Mouse (Mus musculus) heart, adult 11 months (tissue): ENCODE data around the gene Snx7.

Experiments used
- DNase-seq: peaks from one replicate; pipeline ENCODE4 v3.0.0; 2022

Snx7 gene

GRCm38 (mm10) chr3:117868637-117869323 is at the start of gene Snx7:
Gene Snx7 (minus strand): TSS chr3:117868936.
- peak; percentile 100 for DNase-seq

GRCm38 (mm10) chr3:117915420-117915819 is 46.7 kb upstream of the Snx7 start:
- DNase-seq, result no peak

- DNase-seq, result no peak
Measured at GRCm38 (mm10) chr3:117893736-117894135, 25.0 kb upstream of the Snx7 start.

- no peak for DNase-seq
Measured at GRCm38 (mm10) chr3:117875450-117875849, 6.7 kb upstream of the Snx7 start.

GRCm38 (mm10) chr3:117873209-117873863 is 4.6 kb upstream of the Snx7 start:
- no peak for DNase-seq

- no peak for DNase-seq
Measured at GRCm38 (mm10) chr3:117869324-117869715, 584 bp upstream of the Snx7 start.

- peak; percentile 84 for DNase-seq
Measured at GRCm38 (mm10) chr3:117868091-117868490, 645 bp downstream of the Snx7 start.

GRCm38 (mm10) chr3:117866696-117867407 is 1.9 kb downstream of the Snx7 start:
- peak; percentile 84 for DNase-seq

GRCm38 (mm10) chr3:117865621-117866020 is 3.1 kb downstream of the Snx7 start:
- no peak for DNase-seq

- no peak for DNase-seq
Measured at GRCm38 (mm10) chr3:117862951-117863350, 5.8 kb downstream of the Snx7 start.

GRCm38 (mm10) chr3:117861977-117862434 is 6.7 kb downstream of the Snx7 start:
- DNase-seq, result no peak

- no peak for DNase-seq
Measured at GRCm38 (mm10) chr3:117858996-117859395, 9.7 kb downstream of the Snx7 start.

GRCm38 (mm10) chr3:117853729-117854128 is 15.0 kb downstream of the Snx7 start:
- no peak for DNase-seq

- no peak for DNase-seq
Measured at GRCm38 (mm10) chr3:117852054-117852361, 16.7 kb downstream of the Snx7 start.

- DNase-seq, result no peak
Measured at GRCm38 (mm10) chr3:117851278-117852053, 17.3 kb downstream of the Snx7 start.

- no peak for DNase-seq
Measured at GRCm38 (mm10) chr3:117848866-117849265, 19.9 kb downstream of the Snx7 start.

- no peak for DNase-seq
Measured at GRCm38 (mm10) chr3:117842658-117843057, 26.1 kb downstream of the Snx7 start.

- no peak for DNase-seq
Measured at GRCm38 (mm10) chr3:117839867-117840545, 28.7 kb downstream of the Snx7 start.

GRCm38 (mm10) chr3:117838020-117838419 is 30.7 kb downstream of the Snx7 start:
- DNase-seq, result no peak

- no peak for DNase-seq
Measured at GRCm38 (mm10) chr3:117826486-117827200, 42.1 kb downstream of the Snx7 start.

- no peak for DNase-seq
Measured at GRCm38 (mm10) chr3:117823218-117823617, 45.5 kb downstream of the Snx7 start.

- no peak for DNase-seq
Measured at GRCm38 (mm10) chr3:117817635-117818034, 51.1 kb downstream of the Snx7 start.
